Mouse (Mus musculus): Measurements from ENCODE around the gene Baz2a. TPM values are rescaled to one million over a fixed set of nuclear protein-coding genes. Genes with fewer than 3 reads are reported as not detected.
A peak's percentile ranks its signal among the peaks of the same experiment; 100 is the strongest.
"Not testable (repeated sequence)": the region's sequence is repeated elsewhere in the genome, so short reads cannot be mapped to it uniquely, and the experiment has no call there.

The Baz2a gene
- polyA plus RNA-seq (2016; fragmentation: Nextera tagmentation; extraction: Ambion mirVana) = 9.0 and 9.1 TPM in 2 replicates

GRCm38 (mm10) chr10:128091564-128092505 lies at the start of gene Baz2a:
Baz2a (plus strand) TSS chr10:128091577.
- Histone ChIP-seq H3K27me3 (no peaks in the 10 kb centered on the region), H3K4me2 (replicated peaks) (peak within 1 kb of the TSS; percentile 91), H3K4me1 (peaks cover 43% of the 10 kb centered on the region), H3K9me3 (no peaks in the 10 kb centered on the region), H3K4me3 (peak within 1 kb of the TSS; percentile 86), H3K27ac (peak within 1 kb of the TSS; percentile 91), H3K9ac (peak within 1 kb of the TSS; percentile 75), H3K36me3 (peaks cover 37% of the 10 kb centered on the region)
- WGBS = 1% methylated on average over 20 of the region's 20 CpGs
- no peak for ATAC-seq (ENCODE audit: insufficient number of reproducible peaks, insufficient read depth, low FRiP score, low TSS enrichment)

DNA sequence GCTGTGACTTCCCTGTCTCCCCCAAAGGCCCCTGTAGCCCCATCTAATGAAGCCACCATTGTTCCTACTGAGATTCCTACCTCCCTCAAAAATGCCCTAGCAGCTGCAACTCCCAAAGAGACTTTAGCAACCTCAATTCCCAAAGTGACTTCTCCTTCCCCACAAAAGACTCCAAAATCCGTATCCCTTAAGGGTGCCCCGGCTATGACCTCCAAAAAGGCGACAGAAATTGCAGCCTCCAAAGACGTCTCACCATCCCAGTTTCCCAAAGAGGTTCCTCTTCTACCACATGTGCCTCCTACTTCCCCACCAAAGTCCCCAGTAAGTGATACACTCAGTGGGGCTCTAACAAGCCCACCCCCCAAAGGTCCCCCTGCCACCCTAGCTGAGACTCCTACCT lies 49.7 kb upstream of the Baz2a start:
- Histone ChIP-seq H3K9me3 (no peaks in the 10 kb centered on the region), H3K4me1 (peaks cover 49% of the 10 kb centered on the region), H3K27ac (no peak overlapping the region), H3K4me3 (no peak overlapping the region), H3K27me3 (no peaks in the 10 kb centered on the region), H3K4me2 (replicated peaks) (no peak overlapping the region), H3K9ac (no peak overlapping the region), H3K36me3 (peaks cover 66% of the 10 kb centered on the region)
- WGBS = 77% methylated on average over 4 of the region's 4 CpGs
- no peak for ATAC-seq (ENCODE audit: insufficient number of reproducible peaks, insufficient read depth, low FRiP score, low TSS enrichment)

DNA sequence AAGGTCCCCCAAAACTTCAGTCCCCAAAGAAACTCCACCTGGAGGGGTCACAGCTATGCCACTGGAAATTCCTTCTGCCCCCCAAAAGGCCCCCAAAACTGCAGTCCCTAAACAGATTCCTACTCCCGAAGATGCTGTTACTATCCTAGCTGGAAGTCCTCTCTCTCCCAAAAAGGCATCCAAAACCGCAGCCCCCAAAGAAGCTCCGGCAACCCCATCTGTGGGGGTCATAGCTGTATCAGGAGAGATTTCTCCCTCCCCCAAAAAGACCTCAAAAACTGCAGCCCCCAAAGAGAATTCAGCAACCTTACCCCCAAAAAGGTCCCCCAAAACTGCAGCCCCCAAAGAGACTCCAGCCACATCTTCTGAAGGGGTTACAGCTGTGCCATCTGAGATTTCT lies 48.9 kb upstream of the Baz2a start:
- WGBS = 85% methylated on average over 3 of the region's 3 CpGs
- Histone ChIP-seq H3K27ac (no peak overlapping the region), H3K27me3 (no peaks in the 10 kb centered on the region), H3K4me3 (no peak overlapping the region), H3K9me3 (no peaks in the 10 kb centered on the region), H3K4me2 (replicated peaks) (no peak overlapping the region), H3K4me1 (peaks cover 40% of the 10 kb centered on the region), H3K9ac (no peak overlapping the region), H3K36me3 (peaks cover 72% of the 10 kb centered on the region)
- ATAC-seq (ENCODE audit: insufficient number of reproducible peaks, insufficient read depth, low FRiP score, low TSS enrichment) = no peak

DNA sequence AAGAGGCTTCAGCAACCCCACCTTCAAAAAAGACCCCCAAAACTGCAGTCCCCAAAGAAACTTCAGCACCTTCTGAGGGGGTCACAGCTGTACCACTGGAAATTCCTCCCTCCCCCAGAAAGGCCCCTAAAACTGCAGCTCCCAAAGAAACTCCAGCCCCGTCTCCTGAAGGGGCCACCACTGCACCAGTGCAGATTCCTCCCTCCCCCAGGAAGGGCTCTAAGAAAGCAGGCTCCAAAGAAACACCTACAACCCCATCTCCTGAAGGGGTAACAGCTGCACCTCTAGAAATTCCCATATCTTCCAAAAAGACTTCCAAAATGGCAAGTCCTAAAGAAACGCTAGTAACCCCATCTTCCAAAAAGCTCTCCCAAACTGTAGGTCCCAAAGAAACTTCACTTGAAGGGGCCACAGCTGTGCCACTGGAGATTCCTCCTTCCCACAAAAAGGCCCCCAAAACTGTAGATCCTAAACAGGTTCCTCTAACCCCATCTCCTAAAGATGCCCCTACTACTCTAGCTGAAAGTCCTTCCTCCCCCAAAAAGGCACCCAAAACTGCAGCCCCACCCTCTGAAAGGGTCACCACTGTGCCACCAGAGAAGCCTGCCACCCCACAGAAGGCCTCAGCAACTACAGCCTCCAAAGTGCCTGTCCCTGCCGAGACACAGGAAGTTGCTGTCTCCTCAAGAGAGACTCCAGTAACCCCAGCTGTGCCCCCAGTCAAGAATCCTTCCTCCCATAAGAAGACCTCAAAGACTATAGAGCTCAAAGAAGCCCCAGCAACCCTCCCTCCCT lies 48.1 kb upstream of the Baz2a start:
- ATAC-seq (ENCODE audit: insufficient number of reproducible peaks, insufficient read depth, low FRiP score, low TSS enrichment) = no peak
- WGBS = 73% methylated on average over 3 of the region's 3 CpGs
- Histone ChIP-seq H3K4me3 (no peak overlapping the region), H3K9ac (peak overlapping the region; percentile 38), H3K9me3 (no peaks in the 10 kb centered on the region), H3K4me2 (replicated peaks) (no peak overlapping the region), H3K27ac (peak overlapping the region; percentile 30; the same call in 1 of the 2 replicates), H3K27me3 (no peaks in the 10 kb centered on the region), H3K4me1 (peaks cover 35% of the 10 kb centered on the region), H3K36me3 (peaks cover 79% of the 10 kb centered on the region)

DNA sequence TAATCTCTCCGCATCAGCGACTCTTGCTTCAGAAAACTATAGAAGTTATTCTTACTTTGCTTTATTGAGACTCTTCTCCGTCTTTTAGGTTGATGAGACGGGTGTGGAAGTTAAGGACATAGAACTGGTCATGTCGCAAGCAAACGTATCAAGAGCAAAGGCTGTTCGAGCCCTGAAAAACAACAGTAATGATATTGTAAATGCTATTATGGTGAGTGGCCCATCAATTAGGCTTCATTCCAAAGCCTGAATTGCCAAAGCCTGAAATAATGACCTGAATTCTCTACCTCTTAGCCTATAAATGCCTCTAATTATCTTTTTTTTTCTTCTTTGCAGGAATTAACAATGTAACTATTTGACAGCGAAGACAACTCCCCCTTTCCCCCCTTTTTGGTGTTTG lies 43.2 kb upstream of the Baz2a start:
- no peak for ATAC-seq (ENCODE audit: insufficient number of reproducible peaks, insufficient read depth, low FRiP score, low TSS enrichment)
- no peak overlapping the region for H3K4me2 ChIP-seq (replicated peaks)
- WGBS = 94% methylated on average over 8 of the region's 8 CpGs
- H3K9ac ChIP-seq = no peak overlapping the region
- no peak overlapping the region for H3K27ac ChIP-seq
- H3K9me3 ChIP-seq = no peaks in the 10 kb centered on the region
- no peak overlapping the region for H3K4me3 ChIP-seq
- no peaks in the 10 kb centered on the region for H3K27me3 ChIP-seq
- H3K4me1 ChIP-seq = peaks cover 16% of the 10 kb centered on the region
- H3K36me3 ChIP-seq = peaks cover 82% of the 10 kb centered on the region

DNA sequence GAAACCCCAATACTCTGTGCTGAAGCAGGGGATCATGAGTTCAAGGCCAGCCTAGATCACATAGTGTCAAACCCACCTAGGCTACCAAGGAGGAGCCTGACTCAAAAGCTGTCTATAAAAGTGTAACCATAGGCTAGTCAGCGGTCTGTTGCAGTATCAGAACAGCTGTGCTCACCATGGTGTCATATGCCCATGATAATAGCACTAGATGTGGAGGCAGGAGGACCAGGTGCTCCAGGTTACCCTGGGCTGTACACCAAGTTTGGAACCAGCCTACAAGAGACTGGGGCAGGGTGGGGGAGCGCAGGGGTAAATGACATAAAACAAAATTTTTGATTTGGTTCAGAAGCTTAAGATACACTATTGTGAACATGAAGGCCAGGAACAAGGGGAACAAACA lies 41.6 kb upstream of the Baz2a start:
- H3K27me3 ChIP-seq = no peaks in the 10 kb centered on the region
- H3K27ac ChIP-seq = no peak overlapping the region
- 0 out of 2 replicates have a peak, but pooled peaks cover 2% of the 10 kb centered on the region for H3K4me1 ChIP-seq
- 95% methylated on average over 2 of the region's 2 CpGs for WGBS
- H3K4me2 ChIP-seq (replicated peaks) = no peak overlapping the region
- no peak for ATAC-seq (ENCODE audit: insufficient number of reproducible peaks, insufficient read depth, low FRiP score, low TSS enrichment)
- no peak overlapping the region for H3K4me3 ChIP-seq
- H3K9me3 ChIP-seq = no peaks in the 10 kb centered on the region
- H3K9ac ChIP-seq = no peak overlapping the region
- H3K36me3 ChIP-seq = peaks cover 66% of the 10 kb centered on the region

DNA sequence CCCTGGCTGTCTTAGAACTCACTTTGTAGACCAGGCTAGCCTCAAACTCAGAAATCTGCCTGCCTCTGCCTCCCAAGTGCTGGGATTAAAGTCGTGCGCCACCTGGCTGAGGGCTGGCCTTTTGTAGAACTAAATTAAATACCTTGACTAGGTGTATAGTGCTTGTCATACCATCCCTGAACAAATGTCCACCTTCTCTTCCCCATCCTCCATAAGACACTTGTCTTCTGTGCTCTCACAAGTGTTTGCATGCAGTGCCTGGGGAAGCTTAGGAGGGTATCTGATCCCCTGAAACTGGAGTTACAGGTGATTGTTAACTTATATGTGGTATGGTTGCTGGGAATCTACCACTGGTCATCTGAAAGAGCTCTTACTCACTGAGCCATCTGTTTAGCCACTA lies 41.0 kb upstream of the Baz2a start:
- Histone ChIP-seq H3K4me1 (no peaks in the 10 kb centered on the region), H3K9me3 (no peaks in the 10 kb centered on the region), H3K4me2 (replicated peaks) (no peak overlapping the region), H3K4me3 (no peak overlapping the region), H3K27me3 (no peaks in the 10 kb centered on the region), H3K27ac (no peak overlapping the region), H3K36me3 (peaks cover 61% of the 10 kb centered on the region), H3K9ac (no peak overlapping the region)
- WGBS = 83% methylated on average over 2 of the region's 2 CpGs
- ATAC-seq (ENCODE audit: insufficient number of reproducible peaks, insufficient read depth, low FRiP score, low TSS enrichment) = no peak

DNA sequence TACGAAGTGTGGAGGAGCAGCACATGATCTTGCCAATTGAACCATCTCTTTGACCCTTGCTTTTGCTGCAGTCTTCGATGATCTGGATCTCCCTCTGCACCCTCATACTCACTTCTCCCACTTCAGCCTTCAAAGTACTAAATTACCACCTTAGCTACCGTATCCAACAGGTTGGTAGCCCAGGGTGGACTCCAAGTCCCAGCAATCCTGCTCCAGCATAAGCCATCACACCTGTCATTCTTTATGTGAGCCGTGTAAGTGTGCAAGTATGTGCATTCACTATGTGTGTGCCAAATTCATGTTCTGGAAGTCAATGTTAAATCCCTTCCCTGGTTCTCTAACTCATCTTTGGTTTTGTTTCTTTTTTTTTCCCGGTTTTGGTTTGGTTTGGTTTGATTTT lies 39.8 kb upstream of the Baz2a start:
- Histone ChIP-seq H3K4me1 (no peaks in the 10 kb centered on the region), H3K36me3 (peaks cover 49% of the 10 kb centered on the region)
- 95% methylated on average over 5 of the region's 5 CpGs for WGBS

DNA sequence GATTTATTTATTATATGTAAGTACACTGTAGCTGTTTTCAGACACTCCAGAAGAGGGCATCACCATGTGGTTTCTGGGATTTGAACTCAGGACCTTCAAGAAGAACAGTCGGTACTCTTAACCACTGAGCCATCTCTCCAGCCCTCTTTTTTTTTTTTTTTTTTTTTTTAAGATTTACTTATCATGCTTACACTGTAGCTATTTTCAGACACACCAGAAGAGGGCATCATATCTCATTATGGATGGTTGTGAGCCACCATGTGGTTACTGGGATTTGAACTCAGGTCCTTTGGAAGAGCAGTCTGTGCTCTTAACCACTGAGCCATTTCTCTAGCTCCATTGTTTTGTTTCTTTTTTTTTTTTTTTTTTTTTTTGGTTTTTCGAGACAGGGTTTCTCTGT lies 39.2 kb upstream of the Baz2a start:
- not testable (repeated sequence) for ATAC-seq (ENCODE audit: insufficient number of reproducible peaks, insufficient read depth, low FRiP score, low TSS enrichment); H3K9me3 ChIP-seq; H3K9ac ChIP-seq; H3K4me2 ChIP-seq (replicated peaks); H3K27me3 ChIP-seq; H3K4me1 ChIP-seq; H3K4me3 ChIP-seq; H3K27ac ChIP-seq
- H3K36me3 ChIP-seq = peaks cover 45% of the 10 kb centered on the region
- WGBS = 94% methylated on average over 1 of the region's 2 CpGs

More for the DNA sequence above, 39.8 kb upstream of the Baz2a start:
- H3K4me3 ChIP-seq = no peak overlapping the region
- H3K9ac ChIP-seq = no peak overlapping the region
- no peaks in the 10 kb centered on the region for H3K9me3 ChIP-seq
- no peak overlapping the region for H3K4me2 ChIP-seq (replicated peaks)
- H3K27ac ChIP-seq = no peak overlapping the region
- no peak for ATAC-seq (ENCODE audit: insufficient number of reproducible peaks, insufficient read depth, low FRiP score, low TSS enrichment)
- no peaks in the 10 kb centered on the region for H3K27me3 ChIP-seq

DNA sequence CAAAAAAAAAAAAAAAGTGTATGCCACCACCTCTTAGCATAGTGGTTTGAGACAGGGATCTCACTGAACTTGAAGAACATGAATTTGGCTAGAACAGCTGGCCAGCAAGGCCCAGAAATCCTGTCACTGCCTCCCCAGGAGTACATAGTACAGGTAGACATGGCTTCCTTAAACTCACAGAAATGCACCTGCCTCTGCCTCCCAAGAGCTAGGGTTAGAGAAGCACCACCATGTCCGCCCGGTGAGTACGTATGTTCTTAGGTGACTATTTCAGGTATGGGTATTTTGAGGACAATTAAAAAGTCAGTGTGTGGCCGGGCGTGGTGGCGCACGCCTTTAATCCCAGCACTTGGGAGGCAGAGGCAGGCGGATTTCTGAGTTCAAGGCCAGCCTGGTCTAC lies 38.4 kb upstream of the Baz2a start:
- H3K4me1 ChIP-seq = peaks cover 5% of the 10 kb centered on the region
- no peak overlapping the region for H3K4me2 ChIP-seq (replicated peaks)
- 94% methylated on average over 8 of the region's 8 CpGs for WGBS
- no peak overlapping the region for H3K4me3 ChIP-seq
- H3K27ac ChIP-seq = no peak overlapping the region
- no peaks in the 10 kb centered on the region for H3K27me3 ChIP-seq
- H3K9me3 ChIP-seq = no peaks in the 10 kb centered on the region
- peaks cover 38% of the 10 kb centered on the region for H3K36me3 ChIP-seq
- ATAC-seq (ENCODE audit: insufficient number of reproducible peaks, insufficient read depth, low FRiP score, low TSS enrichment) = no peak
- no peak overlapping the region for H3K9ac ChIP-seq

GRCm38 (mm10) chr10:128058184-128058583 lies 33.2 kb upstream of the Baz2a start:
- Histone ChIP-seq H3K4me1 (peaks cover 17% of the 10 kb centered on the region), H3K27me3 (no peaks in the 10 kb centered on the region), H3K36me3 (0 out of 2 replicates have a peak, but pooled peaks cover 4% of the 10 kb centered on the region), H3K4me2 (replicated peaks) (peak overlapping the region; percentile 60), H3K9ac (peak overlapping the region; percentile 98), H3K27ac (peak overlapping the region; percentile 99), H3K9me3 (no peaks in the 10 kb centered on the region), H3K4me3 (peak overlapping the region; percentile 98)
- WGBS = under 1% methylated on average over 18 of the region's 18 CpGs
- ATAC-seq (ENCODE audit: insufficient number of reproducible peaks, insufficient read depth, low FRiP score, low TSS enrichment) = no peak; the same call in 1 of the 2 replicates
